Mouse (Mus musculus) lung, postnatal 0 days (tissue): Measurements from ENCODE around the gene Palm2.

ENCODE experiments used
- CTCF ChIP-seq: IDR thresholded peaks from 2 replicates; pipeline ENCODE4 v1.5.1; 2016; ENCODE audit warnings: antibody characterized with exemption, mild to moderate bottlenecking
- EP300 ChIP-seq: IDR thresholded peaks from 2 replicates; pipeline ENCODE4 v1.6.1; 2016; ENCODE audit warnings: antibody characterized with exemption, mild to moderate bottlenecking, control low read depth

DNA sequence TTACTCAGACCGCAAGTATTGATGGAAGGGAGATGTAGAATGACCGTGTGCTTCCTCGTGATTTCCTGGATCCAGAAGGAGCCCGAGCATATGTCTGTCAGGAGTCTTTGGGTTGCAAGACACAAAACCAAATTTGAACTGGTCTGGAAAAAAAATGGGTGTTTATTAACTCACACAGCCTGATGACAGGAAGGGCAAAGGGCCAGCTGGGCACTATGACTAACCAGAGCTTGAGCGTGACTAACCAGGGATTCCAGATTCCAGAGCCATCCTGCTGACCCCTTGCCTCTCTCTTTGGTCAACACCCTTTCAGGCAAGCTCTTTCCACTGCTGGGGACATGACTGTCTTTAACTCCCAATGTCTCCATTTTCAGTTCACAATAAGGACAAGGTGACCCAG lies 301.4 kb downstream of the Palm2 start:
- TF ChIP-seq CTCF (no peak), EP300 (no peak)
